Mouse (Mus musculus) hindbrain, embryonic 13.5 days (tissue): ENCODE data around the gene Spag9. TPM values are rescaled to one million over a fixed set of nuclear protein-coding genes. Genes with fewer than 3 reads are reported as not detected.

Experiments
- ATAC-seq: fragments of 200-750 bp; cut with Nextera tagmentation; 2 replicates; pipeline ENCODE4 v1.8.0; 2017; ENCODE audit warnings: moderate TSS enrichment; ENCODE audit not compliant: low FRiP score
- H3K27ac ChIP-seq: fragments of 300-500 bp; sonication (generic); 2 replicates; pipeline ENCODE4 v1.5.1; 2015; ENCODE audit warnings: inconsistent platforms, mild to moderate bottlenecking, moderate library complexity
- H3K27me3 ChIP-seq: fragments of 300-500 bp; sonication (generic); 2 replicates; pipeline ENCODE4 v1.6.1; 2015; ENCODE audit warnings: mild to moderate bottlenecking, inconsistent platforms
- H3K36me3 ChIP-seq: fragments of 300-500 bp; sonication (generic); 2 replicates; pipeline ENCODE4 v1.6.1; 2015; ENCODE audit warnings: mild to moderate bottlenecking, inconsistent platforms
- H3K4me1 ChIP-seq: fragments of 300-500 bp; sonication (generic); replicated peaks from 2 replicates; pipeline ENCODE4 v1.6.1; 2015; ENCODE audit warnings: inconsistent platforms
- H3K4me2 ChIP-seq: fragments of 300-500 bp; sonication (generic); 2 replicates; pipeline ENCODE4 v1.6.1; 2015; ENCODE audit warnings: inconsistent platforms, mild to moderate bottlenecking, moderate library complexity
- H3K4me3 ChIP-seq: fragments of 300-500 bp; sonication (generic); 2 replicates; pipeline ENCODE4 v1.5.1; 2015; ENCODE audit warnings: mild to moderate bottlenecking, inconsistent platforms
- H3K9ac ChIP-seq: fragments of 300-500 bp; sonication (generic); 2 replicates; pipeline ENCODE4 v1.6.1; 2015; ENCODE audit warnings: mild to moderate bottlenecking, inconsistent platforms
- H3K9me3 ChIP-seq: fragments of 300-500 bp; sonication (generic); 2 replicates; pipeline ENCODE4 v1.6.1; 2016; ENCODE audit warnings: inconsistent platforms
- WGBS: fragments of 180-500 bp; shearing (Covaris S2); methylation state at CpG from one replicate; pipeline ENCODE4 v1.1.7; 2015; 5-methylcytosine and 5-hydroxymethylcytosine counted together
- polyA plus RNA-seq: library from polyadenylated mRNA; unstranded; fragments of >200 nt; fragmentation: Nextera tagmentation; extraction: Ambion mirVana; gene quantifications from 2 replicates; pipeline ENCODE4 v1.2.1, GENCODE M21; 2015

The Spag9 gene
- polyA plus RNA-seq, 1 experiment from 2014 or later, result 96.8 TPM

GRCm38 (mm10) chr11:93988328-93989062 is 7.4 kb upstream of the Spag9 start:
- ATAC-seq, result no peak
- H3K4me3 ChIP-seq, result no peak overlapping the region
- peaks cover 3% of the 10 kb centered on the region; the same call in 1 of the 2 replicates for H3K27me3 ChIP-seq
- WGBS, result 73% methylated on average over 12 of the region's 12 CpGs
- no peaks in the 10 kb centered on the region for H3K9me3 ChIP-seq
- H3K4me2 ChIP-seq, result no peak overlapping the region
- no peak overlapping the region for H3K9ac ChIP-seq
- peak overlapping the region; percentile 8; the same call in 1 of the 2 replicates for H3K27ac ChIP-seq
- no peaks in the 10 kb centered on the region for H3K36me3 ChIP-seq
- H3K4me1 ChIP-seq, result no peaks in the 10 kb centered on the region

GRCm38 (mm10) chr11:93994531-93994930 is 1.4 kb upstream of the Spag9 start:
- no peak for ATAC-seq
- no peaks in the 10 kb centered on the region for H3K9me3 ChIP-seq
- 0 out of 2 replicates have a peak, but pooled peaks cover 6% of the 10 kb centered on the region for H3K27me3 ChIP-seq
- peak overlapping the region; percentile 81 for H3K4me2 ChIP-seq
- peak overlapping the region; percentile 92; the same call in 1 of the 2 replicates for H3K9ac ChIP-seq
- H3K4me1 ChIP-seq, result peaks cover 37% of the 10 kb centered on the region
- no peak overlapping the region for H3K4me3 ChIP-seq
- H3K27ac ChIP-seq, result no peak overlapping the region
- WGBS, result 74% methylated on average over 5 of the region's 5 CpGs
- H3K36me3 ChIP-seq, result no peaks in the 10 kb centered on the region

GRCm38 (mm10) chr11:93995111-93995719 is 676 bp upstream of the Spag9 start:
- peak overlapping the region; percentile 96 for H3K27ac ChIP-seq
- 0 out of 2 replicates have a peak, but pooled peaks cover 6% of the 10 kb centered on the region for H3K27me3 ChIP-seq

GRCm38 (mm10) chr11:93996306-93997140 is 632 bp downstream of the Spag9 start:
- Histone ChIP-seq H3K27me3 (0 out of 2 replicates have a peak, but pooled peaks cover 6% of the 10 kb centered on the region), H3K4me2 (peak overlapping the region; percentile 96), H3K36me3 (no peaks in the 10 kb centered on the region), H3K4me3 (peak overlapping the region; percentile 96), H3K9ac (peak overlapping the region; percentile 92), H3K9me3 (no peaks in the 10 kb centered on the region), H3K4me1 (peaks cover 37% of the 10 kb centered on the region), H3K27ac (peak overlapping the region; percentile 96)
- WGBS, result 1% methylated on average over 56 of the region's 58 CpGs
- ATAC-seq, result peak; percentile 75

More at GRCm38 (mm10) chr11:93995111-93995719, 676 bp upstream of the Spag9 start:
- ATAC-seq, result peak; percentile 49
- peaks cover 37% of the 10 kb centered on the region for H3K4me1 ChIP-seq
- H3K9me3 ChIP-seq, result no peaks in the 10 kb centered on the region
- peak overlapping the region; percentile 92 for H3K9ac ChIP-seq
- peak overlapping the region; percentile 96 for H3K4me3 ChIP-seq
- WGBS, result 9% methylated on average over 15 of the region's 15 CpGs
- H3K4me2 ChIP-seq, result peak overlapping the region; percentile 81
- no peaks in the 10 kb centered on the region for H3K36me3 ChIP-seq

GRCm38 (mm10) chr11:93997141-93997775 is 1.4 kb downstream of the Spag9 start:
- Histone ChIP-seq H3K9me3 (no peaks in the 10 kb centered on the region), H3K4me2 (peak overlapping the region; percentile 96), H3K4me3 (peak overlapping the region; percentile 96), H3K27ac (no peak overlapping the region), H3K27me3 (0 out of 2 replicates have a peak, but pooled peaks cover 6% of the 10 kb centered on the region), H3K36me3 (no peaks in the 10 kb centered on the region), H3K4me1 (peaks cover 37% of the 10 kb centered on the region), H3K9ac (peak overlapping the region; percentile 92)
- WGBS, result 40% methylated on average over 13 of the region's 13 CpGs
- ATAC-seq, result no peak

- H3K4me2 ChIP-seq, result no peak overlapping the region
- no peaks in the 10 kb centered on the region for H3K36me3 ChIP-seq
- no peak for ATAC-seq
- H3K27me3 ChIP-seq, result no peaks in the 10 kb centered on the region
- H3K4me1 ChIP-seq, result peaks cover 37% of the 10 kb centered on the region
- H3K9ac ChIP-seq, result 0 out of 2 replicates have a peak overlapping the region, but pooled peaks have one; percentile 16
- H3K4me3 ChIP-seq, result no peak overlapping the region
- no peak overlapping the region for H3K27ac ChIP-seq
- no peaks in the 10 kb centered on the region for H3K9me3 ChIP-seq
Observed at GRCm38 (mm10) chr11:93999276-93999675, 3.4 kb downstream of the Spag9 start.

GRCm38 (mm10) chr11:94003346-94003745 is 7.5 kb downstream of the Spag9 start:
- H3K27me3 ChIP-seq, result no peaks in the 10 kb centered on the region
- H3K4me3 ChIP-seq, result no peak overlapping the region
- H3K36me3 ChIP-seq, result no peaks in the 10 kb centered on the region
- no peak overlapping the region for H3K4me2 ChIP-seq
- ATAC-seq, result no peak
- peaks cover 12% of the 10 kb centered on the region for H3K4me1 ChIP-seq
- H3K9ac ChIP-seq, result no peak overlapping the region
- H3K27ac ChIP-seq, result no peak overlapping the region
- 91% methylated on average over 2 of the region's 2 CpGs for WGBS
- H3K9me3 ChIP-seq, result no peaks in the 10 kb centered on the region

- H3K9ac ChIP-seq, result no peak overlapping the region
- H3K4me1 ChIP-seq, result no peaks in the 10 kb centered on the region
- no peaks in the 10 kb centered on the region for H3K9me3 ChIP-seq
- no peaks in the 10 kb centered on the region for H3K27me3 ChIP-seq
- no peak overlapping the region for H3K27ac ChIP-seq
- peaks cover 5% of the 10 kb centered on the region for H3K36me3 ChIP-seq
- WGBS, result 91% methylated on average over 5 of the region's 5 CpGs
- H3K4me2 ChIP-seq, result no peak overlapping the region
- H3K4me3 ChIP-seq, result no peak overlapping the region
- ATAC-seq, result no peak
Observed at GRCm38 (mm10) chr11:94019091-94019490, 23.2 kb downstream of the Spag9 start.

GRCm38 (mm10) chr11:94020403-94020802 is 24.5 kb downstream of the Spag9 start:
- Histone ChIP-seq H3K36me3 (peaks cover 5% of the 10 kb centered on the region), H3K27ac (no peak overlapping the region), H3K4me1 (no peaks in the 10 kb centered on the region), H3K4me2 (no peak overlapping the region), H3K9ac (no peak overlapping the region), H3K4me3 (no peak overlapping the region), H3K27me3 (no peaks in the 10 kb centered on the region), H3K9me3 (no peaks in the 10 kb centered on the region)
- ATAC-seq, result no peak
- WGBS, result 70% methylated on average over 6 of the region's 6 CpGs

GRCm38 (mm10) chr11:94026289-94026688 is 30.4 kb downstream of the Spag9 start:
- H3K4me2 ChIP-seq, result no peak overlapping the region
- H3K9ac ChIP-seq, result no peak overlapping the region
- H3K27ac ChIP-seq, result no peak overlapping the region
- no peak overlapping the region for H3K4me3 ChIP-seq
- no peak for ATAC-seq
- H3K4me1 ChIP-seq, result no peaks in the 10 kb centered on the region
- H3K9me3 ChIP-seq, result no peaks in the 10 kb centered on the region
- H3K36me3 ChIP-seq, result no peaks in the 10 kb centered on the region
- WGBS, result 93% methylated on average over 4 of the region's 4 CpGs
- no peaks in the 10 kb centered on the region for H3K27me3 ChIP-seq

- Histone ChIP-seq H3K36me3 (no peaks in the 10 kb centered on the region), H3K9ac (no peak overlapping the region), H3K4me1 (no peaks in the 10 kb centered on the region), H3K9me3 (no peaks in the 10 kb centered on the region), H3K4me3 (no peak overlapping the region), H3K27me3 (no peaks in the 10 kb centered on the region), H3K4me2 (no peak overlapping the region), H3K27ac (no peak overlapping the region)
- WGBS, result 93% methylated on average over 4 of the region's 4 CpGs
- ATAC-seq, result no peak
Observed at GRCm38 (mm10) chr11:94032084-94032483, 36.2 kb downstream of the Spag9 start.

- no peak for ATAC-seq
- Histone ChIP-seq H3K9ac (no peak overlapping the region), H3K4me3 (no peak overlapping the region), H3K4me1 (no peaks in the 10 kb centered on the region), H3K27ac (no peak overlapping the region), H3K4me2 (no peak overlapping the region), H3K27me3 (no peaks in the 10 kb centered on the region), H3K36me3 (no peaks in the 10 kb centered on the region), H3K9me3 (no peaks in the 10 kb centered on the region)
- 65% methylated on average over 2 of the region's 2 CpGs for WGBS
Observed at GRCm38 (mm10) chr11:94032971-94033370, 37.1 kb downstream of the Spag9 start.
